Mouse (Mus musculus) midbrain, embryonic 14.5 days (tissue): Measurements from ENCODE around the gene Gm9040. TPM values are rescaled to one million over a fixed set of nuclear protein-coding genes. Genes with fewer than 3 reads are reported as not detected.
"Not testable (repeated sequence)": the region's sequence is repeated elsewhere in the genome, so short reads cannot be mapped to it uniquely, and the experiment has no call there.

Source experiments
- ATAC-seq: fragments of 200-750 bp; cut with Nextera tagmentation; 2 replicates; pipeline ENCODE4 v1.8.0; 2017; ENCODE audit warnings: moderate number of reproducible peaks, moderate library complexity; ENCODE audit not compliant: low FRiP score, low TSS enrichment
- DNase-seq: peaks from one replicate; pipeline ENCODE4 v3.0.0-alpha.2; 2015
- H3K27ac ChIP-seq: fragments of 300-500 bp; sonication (generic); replicated peaks from 2 replicates; pipeline ENCODE4 v1.5.1; 2014; ENCODE audit warnings: mild to moderate bottlenecking, low read depth, low read length, moderate library complexity
- H3K27me3 ChIP-seq: fragments of 300-500 bp; sonication (generic); 2 replicates; pipeline ENCODE4 v1.6.1; 2014; ENCODE audit warnings: low read length, control low read depth, mixed read lengths; ENCODE audit not compliant: control insufficient read depth, insufficient read depth
- H3K36me3 ChIP-seq: fragments of 300-500 bp; sonication (generic); 2 replicates; pipeline ENCODE4 v1.6.1; 2014; ENCODE audit warnings: low read length, control low read depth; ENCODE audit not compliant: control insufficient read depth, insufficient read depth
- H3K4me1 ChIP-seq: fragments of 300-500 bp; sonication (generic); 2 replicates; pipeline ENCODE4 v1.6.1; 2014; ENCODE audit warnings: mild to moderate bottlenecking, antibody characterized with exemption, low read length, control low read depth; ENCODE audit not compliant: control insufficient read depth, insufficient read depth
- H3K4me2 ChIP-seq: fragments of 300-500 bp; sonication (generic); 2 replicates; pipeline ENCODE4 v1.6.1; 2014; ENCODE audit warnings: mild to moderate bottlenecking, low read length, moderate library complexity
- H3K4me3 ChIP-seq: fragments of 300-500 bp; sonication (generic); replicated peaks from 2 replicates; pipeline ENCODE4 v1.5.1; 2014; ENCODE audit warnings: low read depth, low read length
- H3K9ac ChIP-seq: fragments of 300-500 bp; sonication (generic); replicated peaks from 2 replicates; pipeline ENCODE4 v1.6.1; 2014; ENCODE audit warnings: mild to moderate bottlenecking, low read length, moderate library complexity
- H3K9me3 ChIP-seq: fragments of 300-500 bp; sonication (generic); 2 replicates; pipeline ENCODE4 v1.6.1; 2016; ENCODE audit warnings: low read length, control low read depth, mixed read lengths; ENCODE audit not compliant: control insufficient read depth
- WGBS: fragments of 180-500 bp; shearing (Covaris S2); extraction: QIAGEN DNeasy Blood & Tissue Kit; methylation state at CpG from one replicate; pipeline ENCODE4 v1.1.7; 2014; 5-methylcytosine and 5-hydroxymethylcytosine counted together
- polyA plus RNA-seq: library from polyadenylated mRNA; unstranded; fragments of >200 nt; fragmentation: Nextera tagmentation; extraction: Ambion mirVana; gene quantifications from 2 replicates; pipeline ENCODE4 v1.2.1, GENCODE M21; 2014

The Gm9040 gene
- polyA plus RNA-seq, 1 experiment from 2014 or later = not detected

DNA sequence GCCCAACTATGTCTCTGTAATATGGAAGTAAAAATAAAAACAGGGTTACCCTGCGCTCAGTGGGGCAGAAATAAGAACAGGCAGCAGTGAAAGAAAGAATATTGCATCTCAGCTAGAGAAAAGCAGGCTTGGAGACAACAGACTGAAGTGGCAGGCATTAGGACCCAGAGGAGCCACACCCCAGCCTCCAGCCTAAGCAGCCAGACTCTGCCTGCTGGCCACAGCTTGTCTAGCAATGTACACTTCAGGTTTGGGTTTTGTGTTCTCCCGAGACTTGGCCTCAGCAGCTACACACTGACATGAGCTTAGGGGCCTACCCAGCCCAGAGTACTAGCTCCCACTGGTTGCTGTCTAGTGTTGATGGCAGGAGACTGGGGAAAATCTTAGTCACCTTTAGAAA lies 24.6 kb downstream of the Gm9040 start:
- not testable (repeated sequence) for H3K9me3 ChIP-seq, H3K36me3 ChIP-seq, DNase-seq, H3K4me1 ChIP-seq, H3K27ac ChIP-seq, H3K9ac ChIP-seq, H3K4me3 ChIP-seq, H3K27me3 ChIP-seq, ATAC-seq, H3K4me2 ChIP-seq
- WGBS = 44% methylated on average over 2 of the region's 2 CpGs

DNA sequence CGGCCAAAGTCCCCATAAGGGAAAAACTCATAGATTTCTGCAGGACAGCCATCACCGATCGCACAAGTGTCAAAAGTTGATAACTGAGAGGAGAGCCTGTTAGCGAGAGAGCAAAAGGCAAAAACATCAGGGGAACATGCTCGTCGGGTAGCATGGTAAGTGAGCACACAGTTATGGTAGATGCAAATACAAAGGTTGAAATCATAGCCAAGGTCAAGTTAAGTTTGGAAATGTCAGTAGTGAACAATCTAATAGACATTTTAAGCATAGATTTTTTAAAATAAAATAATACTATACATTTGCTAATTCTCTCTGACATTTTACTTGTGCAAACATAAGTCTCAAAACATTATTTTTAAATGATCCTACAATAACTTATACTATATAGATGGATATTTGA lies 31.8 kb downstream of the Gm9040 start, which contains the start of gene Iltifb:
TSS of gene Iltifb (minus strand) at position 101 of the 400 bp plus-strand sequence.
- Histone ChIP-seq H3K4me3 (no peak within 1 kb of the TSS), H3K27me3 (no peaks in the 10 kb centered on the region), H3K9me3 (no peaks in the 10 kb centered on the region), H3K27ac (no peak within 1 kb of the TSS), H3K4me2 (no peak within 1 kb of the TSS), H3K9ac (no peak within 1 kb of the TSS), H3K36me3 (no peaks in the 10 kb centered on the region), H3K4me1 (no peaks in the 10 kb centered on the region)
- ATAC-seq (no peak), DNase-seq (no peak)
- WGBS = 97% methylated on average over 6 of the region's 6 CpGs

DNA sequence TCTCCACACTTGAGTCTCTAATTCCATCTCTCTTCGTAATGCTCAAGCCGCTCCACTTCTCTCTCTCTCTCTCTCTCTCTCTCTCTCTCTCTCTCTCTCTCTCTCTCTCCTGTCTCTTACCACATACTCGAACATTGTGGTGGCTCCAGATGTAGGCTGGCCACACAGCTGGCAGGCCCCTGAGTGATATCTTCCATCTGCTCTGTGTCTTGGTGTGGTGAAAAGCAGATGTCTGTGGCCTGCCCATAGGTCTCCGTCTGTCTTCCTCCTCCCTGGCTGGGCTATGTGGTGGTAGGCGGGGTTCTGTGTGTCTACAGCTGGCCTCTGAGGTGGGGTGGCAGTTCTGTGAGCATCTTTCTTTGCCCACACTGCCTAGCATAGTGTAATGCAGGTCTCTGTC lies 43.8 kb downstream of the Gm9040 start:
- ATAC-seq, H3K9me3 ChIP-seq, DNase-seq, H3K4me3 ChIP-seq, H3K9ac ChIP-seq, H3K36me3 ChIP-seq, H3K4me2 ChIP-seq, H3K4me1 ChIP-seq, H3K27ac ChIP-seq, H3K27me3 ChIP-seq: not testable (repeated sequence)
- 85% methylated on average over 3 of the region's 5 CpGs for WGBS

DNA sequence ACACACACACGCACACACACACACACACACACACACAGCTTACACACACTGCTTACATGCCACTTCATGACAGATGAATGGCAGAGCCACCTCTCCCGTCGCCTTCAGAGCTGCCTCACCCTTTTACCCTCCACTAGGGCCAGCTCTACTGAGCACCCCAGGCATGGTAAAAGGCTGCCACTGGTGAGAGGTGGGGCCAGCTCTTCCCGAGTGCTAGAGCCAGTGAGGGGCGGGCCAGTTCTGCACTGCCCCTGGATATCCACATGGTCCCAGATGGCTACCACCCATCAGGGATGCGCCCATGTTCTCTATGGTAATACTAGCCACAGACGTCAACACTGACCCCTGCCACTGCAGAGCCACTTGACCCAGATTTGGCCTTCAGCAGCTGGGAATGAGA lies 44.2 kb downstream of the Gm9040 start:
- not testable (repeated sequence) for H3K36me3 ChIP-seq, H3K9me3 ChIP-seq, ATAC-seq, H3K9ac ChIP-seq, H3K4me1 ChIP-seq, H3K27me3 ChIP-seq, H3K4me3 ChIP-seq, H3K27ac ChIP-seq, H3K4me2 ChIP-seq, DNase-seq
- WGBS = 82% methylated on average over 7 of the region's 7 CpGs

DNA sequence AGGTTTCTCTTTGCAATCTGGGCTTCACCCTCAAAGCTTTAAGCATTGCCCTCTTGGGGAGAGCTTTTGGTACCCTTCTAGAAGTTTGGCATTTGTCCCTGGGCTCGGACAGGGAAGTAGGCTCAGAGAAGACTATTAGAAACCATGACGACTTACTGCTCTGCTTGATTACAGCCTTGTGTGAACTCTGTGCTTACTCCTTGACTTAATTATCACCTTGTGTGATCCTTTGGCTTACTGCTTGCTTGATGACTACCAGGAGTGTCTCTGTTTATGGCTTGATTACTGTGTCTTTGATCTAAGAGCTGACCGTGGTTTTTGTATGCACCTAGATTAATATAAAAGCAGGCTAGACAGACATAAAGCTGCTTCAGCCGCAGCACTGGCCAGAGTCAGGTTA lies 48.7 kb downstream of the Gm9040 start:
- WGBS = no CpG with 5 or more reads among the region's 4 CpGs
- H3K27ac ChIP-seq, H3K36me3 ChIP-seq, H3K9ac ChIP-seq, H3K9me3 ChIP-seq, DNase-seq, ATAC-seq, H3K4me3 ChIP-seq, H3K27me3 ChIP-seq, H3K4me1 ChIP-seq, H3K4me2 ChIP-seq: not testable (repeated sequence)

Other genes starting within 250 kb of the Gm9040 start
- gene Mdm1, start 185.2 kb downstream of the Gm9040 start, polyA plus RNA-seq = 29.6 and 32.3 TPM in 2 replicates
- not detected in 2 replicates for gene Il22, start 122.0 kb downstream of the Gm9040 start, polyA plus RNA-seq
- gene Gm32717, start 86.2 kb downstream of the Gm9040 start, polyA plus RNA-seq = 0.21 and 0.34 TPM in 2 replicates
- 0.21 and 0.34 TPM in 2 replicates for gene Gm32802, start 68.3 kb downstream of the Gm9040 start, polyA plus RNA-seq
- 0.45 TPM in 1 of 2 replicates, not detected in the other for gene Iltifb, start 31.9 kb downstream of the Gm9040 start, polyA plus RNA-seq
- gene Gm9044, start 5.4 kb upstream of the Gm9040 start, polyA plus RNA-seq = not detected in 2 replicates
- not detected in 2 replicates for gene Gm9045, start 10.9 kb upstream of the Gm9040 start, polyA plus RNA-seq
- gene Gm9046, start 16.3 kb upstream of the Gm9040 start, polyA plus RNA-seq = not detected in 2 replicates
- not detected in 2 replicates for gene Gm9048, start 21.7 kb upstream of the Gm9040 start, polyA plus RNA-seq
- not detected in 2 replicates for gene Gm9049, start 27.1 kb upstream of the Gm9040 start, polyA plus RNA-seq
- not detected in 2 replicates for gene Ifng, start 114.1 kb upstream of the Gm9040 start, polyA plus RNA-seq